Mouse (Mus musculus): Measurements from ENCODE around the gene Cpox. TPM values are rescaled to one million over a fixed set of nuclear protein-coding genes. Genes with fewer than 3 reads are reported as not detected.

The Cpox gene
- total and polyA plus RNA-seq, 3 experiments, result 14.8 to 41.1 (median 39.1) TPM

DNA sequence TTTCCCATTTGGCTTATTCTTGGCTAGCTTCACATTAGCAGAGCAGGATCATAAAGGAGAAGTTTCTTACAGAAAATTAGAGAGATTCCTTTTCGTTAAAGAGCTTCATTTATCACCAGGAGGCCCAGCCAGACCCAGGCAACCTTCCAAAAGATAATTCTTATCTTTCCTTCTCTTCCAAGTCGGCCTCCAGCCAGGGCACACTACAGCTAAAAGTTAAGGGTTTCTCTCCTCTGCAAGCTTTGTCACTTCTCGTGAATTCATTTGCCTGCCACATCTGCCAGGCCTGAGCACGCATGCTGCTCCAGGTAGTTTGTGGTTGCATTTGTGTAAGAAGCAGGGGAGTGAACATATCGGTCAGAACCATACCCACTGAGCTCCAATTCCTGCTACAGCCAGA is 828 bp upstream of the Cpox start:
- Histone ChIP-seq H3K27ac (peak overlapping the region; percentile 94), H3K79me2 (replicated peaks; ENCODE audit: control insufficient read depth, insufficient read depth, low read length) (0 out of 2 replicates have a peak, but pooled peaks cover 1% of the 10 kb centered on the region), H3K36me3 (ENCODE audit: control insufficient read depth, insufficient read depth, low read length) (no peaks in the 10 kb centered on the region), H3K9ac (ENCODE audit: low read depth, low read length) (no peak overlapping the region), H3K4me3 (peak overlapping the region; percentile 97), H3K4me1 (ENCODE audit: control insufficient read depth, insufficient read depth, low read length) (peaks cover 2% of the 10 kb centered on the region), H3K27me3 (ENCODE audit: control insufficient read depth, insufficient read depth, low read length) (no peaks in the 10 kb centered on the region)
- intact Hi-C loops (cut with DNase I), result no loop called here
- peak in 1 of 2 experiments; percentile 33 for DNase-seq
- WGBS, result 17% methylated on average over 5 of the region's 5 CpGs
- TF ChIP-seq POLR2A (IDR thresholded peaks at IDR 0.05; ENCODE audit: insufficient read depth, low read depth, low read length) (no peak), EP300 (IDR thresholded peaks at IDR 0.05; ENCODE audit: insufficient read depth, low read depth, low read length) (no peak), CTCF (IDR thresholded peaks at IDR 0.05) (no peak)

- Histone ChIP-seq H3K36me3 (ENCODE audit: control insufficient read depth, insufficient read depth, low read length) (no peaks in the 10 kb centered on the region), H3K79me2 (replicated peaks; ENCODE audit: control insufficient read depth, insufficient read depth, low read length) (0 out of 2 replicates have a peak, but pooled peaks cover 1% of the 10 kb centered on the region), H3K27me3 (ENCODE audit: control insufficient read depth, insufficient read depth, low read length) (no peaks in the 10 kb centered on the region), H3K9ac (ENCODE audit: low read depth, low read length) (peak overlapping the region; percentile 90), H3K27ac (peak overlapping the region; percentile 94), H3K4me1 (ENCODE audit: control insufficient read depth, insufficient read depth, low read length) (peaks cover 2% of the 10 kb centered on the region), H3K4me3 (peak overlapping the region; percentile 97)
- intact Hi-C loops (cut with DNase I), result loop anchor here (2.0 kb wide), 1 partner anchor 58 kb away; no protein-coding TSS in a partner anchor
- DNase-seq, result no peak
- under 1% methylated on average over 25 of the region's 25 CpGs for WGBS
- no peak for TF ChIP-seq POLR2A (IDR thresholded peaks at IDR 0.05; ENCODE audit: insufficient read depth, low read depth, low read length)
- no peak for TF ChIP-seq EP300 (IDR thresholded peaks at IDR 0.05; ENCODE audit: insufficient read depth, low read depth, low read length)
- TF ChIP-seq CTCF (IDR thresholded peaks at IDR 0.05), result no peak
Observed at GRCm38 (mm10) chr16:58670643-58671042, 551 bp downstream of the Cpox start.

- Histone ChIP-seq H3K36me3 (ENCODE audit: control insufficient read depth, insufficient read depth, low read length) (peaks cover under 1% of the 10 kb centered on the region), H3K27me3 (ENCODE audit: control insufficient read depth, insufficient read depth, low read length) (no peaks in the 10 kb centered on the region), H3K9ac (ENCODE audit: low read depth, low read length) (no peak overlapping the region), H3K27ac (no peak overlapping the region), H3K79me2 (replicated peaks; ENCODE audit: control insufficient read depth, insufficient read depth, low read length) (0 out of 2 replicates have a peak, but pooled peaks cover 1% of the 10 kb centered on the region), H3K4me1 (ENCODE audit: control insufficient read depth, insufficient read depth, low read length) (peaks cover 2% of the 10 kb centered on the region), H3K4me3 (no peak overlapping the region; the same call in 1 of the 2 replicates)
- no peak for TF ChIP-seq POLR2A (IDR thresholded peaks at IDR 0.05; ENCODE audit: insufficient read depth, low read depth, low read length)
- TF ChIP-seq EP300 (IDR thresholded peaks at IDR 0.05; ENCODE audit: insufficient read depth, low read depth, low read length), result no peak
- TF ChIP-seq CTCF (IDR thresholded peaks at IDR 0.05), result no peak
- 72% methylated on average over 8 of the region's 8 CpGs for WGBS
- no peak for DNase-seq
- intact Hi-C loops (cut with DNase I), result loop anchor here (2.0 kb wide), 1 partner anchor 57 kb away; no protein-coding TSS in a partner anchor
Observed at GRCm38 (mm10) chr16:58671212-58671985, 1.3 kb downstream of the Cpox start.

- H3K4me1 ChIP-seq (ENCODE audit: control insufficient read depth, insufficient read depth, low read length), result peaks cover 2% of the 10 kb centered on the region
- H3K27me3 ChIP-seq (ENCODE audit: control insufficient read depth, insufficient read depth, low read length), result no peaks in the 10 kb centered on the region
- no peak overlapping the region for H3K9ac ChIP-seq (ENCODE audit: low read depth, low read length)
- no peak overlapping the region for H3K4me3 ChIP-seq
- DNase-seq, result no peak
- H3K36me3 ChIP-seq (ENCODE audit: control insufficient read depth, insufficient read depth, low read length), result peaks cover 4% of the 10 kb centered on the region
- intact Hi-C loops (cut with DNase I), result no loop called here
- 89% methylated on average over 13 of the region's 13 CpGs for WGBS
- H3K27ac ChIP-seq, result no peak overlapping the region
- 0 out of 2 replicates have a peak, but pooled peaks cover 1% of the 10 kb centered on the region for H3K79me2 ChIP-seq (replicated peaks; ENCODE audit: control insufficient read depth, insufficient read depth, low read length)
- TF ChIP-seq CTCF (IDR thresholded peaks at IDR 0.05), result no peak
- TF ChIP-seq POLR2A (IDR thresholded peaks at IDR 0.05; ENCODE audit: insufficient read depth, low read depth, low read length), result no peak
- no peak for TF ChIP-seq EP300 (IDR thresholded peaks at IDR 0.05; ENCODE audit: insufficient read depth, low read depth, low read length)
Observed at GRCm38 (mm10) chr16:58672396-58672795, 2.3 kb downstream of the Cpox start.

DNA sequence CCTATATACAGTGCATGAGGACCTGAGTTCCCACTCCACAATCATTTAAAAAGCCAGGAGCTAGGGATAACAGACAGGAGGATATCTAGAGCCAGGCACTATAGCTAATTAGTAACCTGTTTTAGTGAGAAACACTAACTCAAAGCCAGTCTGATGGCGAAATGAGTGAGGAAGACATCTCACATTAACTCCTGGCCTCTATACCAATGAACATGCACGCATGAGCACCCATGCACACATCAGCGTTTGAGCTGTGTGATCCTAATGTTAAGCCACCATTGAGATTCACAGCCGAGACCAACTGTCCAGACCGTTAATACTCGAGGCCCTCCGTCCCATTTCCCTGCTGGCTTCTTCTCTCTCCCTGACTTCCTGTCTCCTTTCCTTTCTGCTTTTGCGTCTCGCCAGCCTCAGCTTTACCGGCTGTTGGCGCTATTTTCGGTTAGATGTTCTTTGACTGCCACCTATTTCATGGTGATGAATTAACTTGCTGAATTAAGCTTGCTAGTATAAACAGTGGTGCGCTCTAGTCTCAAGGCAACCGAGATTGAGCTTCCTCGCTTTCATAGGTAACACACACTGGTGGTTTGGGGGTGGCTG is 3.8 kb downstream of the Cpox start:
- intact Hi-C loops (cut with DNase I), result no loop called here
- no peak overlapping the region for H3K27ac ChIP-seq
- peaks cover 2% of the 10 kb centered on the region for H3K4me1 ChIP-seq (ENCODE audit: control insufficient read depth, insufficient read depth, low read length)
- H3K27me3 ChIP-seq (ENCODE audit: control insufficient read depth, insufficient read depth, low read length), result no peaks in the 10 kb centered on the region
- H3K79me2 ChIP-seq (replicated peaks; ENCODE audit: control insufficient read depth, insufficient read depth, low read length), result 0 out of 2 replicates have a peak, but pooled peaks cover 1% of the 10 kb centered on the region
- no peak overlapping the region for H3K4me3 ChIP-seq
- TF ChIP-seq EP300 (IDR thresholded peaks at IDR 0.05; ENCODE audit: insufficient read depth, low read depth, low read length) (no peak), CTCF (IDR thresholded peaks at IDR 0.05) (no peak), POLR2A (IDR thresholded peaks at IDR 0.05; ENCODE audit: insufficient read depth, low read depth, low read length) (no peak)
- WGBS, result 93% methylated on average over 15 of the region's 15 CpGs
- no peak overlapping the region for H3K9ac ChIP-seq (ENCODE audit: low read depth, low read length)
- no peak for DNase-seq
- peaks cover 4% of the 10 kb centered on the region for H3K36me3 ChIP-seq (ENCODE audit: control insufficient read depth, insufficient read depth, low read length)
